Mouse (Mus musculus) stomach, postnatal 0 days (tissue): ENCODE results near the gene Rnf8.

Experiments
- CTCF ChIP-seq: IDR thresholded peaks from 2 replicates; pipeline ENCODE4 v1.5.1; 2016; ENCODE audit warnings: antibody characterized with exemption, low read depth, mild to moderate bottlenecking, moderate library complexity
- EP300 ChIP-seq: optimal IDR thresholded peaks from 2 replicates; pipeline ENCODE3; 2016; ENCODE audit warnings: antibody characterized with exemption

- TF ChIP-seq EP300, result no peak
- no peak for TF ChIP-seq CTCF
These were observed 30.3 kb upstream of the Rnf8 start for GRCm38 (mm10) chr17:29584306-29584705.
